Mouse (Mus musculus): ENCODE measurements at regions not wholly inside any gene's neighbourhood (a gene's known extent, or its start where the extent isn't known, plus 50 kb on each side); places are given as distances from the start of the nearest gene placed in this dataset.
A peak's percentile ranks its signal among the peaks of the same experiment; 100 is the strongest.

DNA sequence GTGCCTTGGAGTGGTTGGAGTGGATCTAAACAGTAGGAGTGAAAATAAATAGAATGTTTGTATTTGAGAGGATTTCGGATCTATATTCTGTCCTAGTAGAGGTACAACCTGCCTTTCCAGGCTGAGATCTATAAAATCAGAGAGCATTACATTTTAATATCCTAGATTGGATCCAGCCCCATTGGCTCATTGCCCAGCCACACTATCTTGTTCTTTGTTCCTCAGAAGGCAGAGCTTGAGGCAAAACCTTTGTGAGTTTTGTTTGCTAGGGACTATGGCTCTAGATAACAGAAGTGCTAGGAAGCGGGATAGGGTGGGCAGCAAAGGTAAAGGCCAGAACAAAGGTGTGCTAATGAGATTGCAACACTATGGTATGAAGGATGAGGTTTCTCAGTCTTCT lies 78.7 kb upstream of the Cntln start:
- no peak for DNase-seq

DNA sequence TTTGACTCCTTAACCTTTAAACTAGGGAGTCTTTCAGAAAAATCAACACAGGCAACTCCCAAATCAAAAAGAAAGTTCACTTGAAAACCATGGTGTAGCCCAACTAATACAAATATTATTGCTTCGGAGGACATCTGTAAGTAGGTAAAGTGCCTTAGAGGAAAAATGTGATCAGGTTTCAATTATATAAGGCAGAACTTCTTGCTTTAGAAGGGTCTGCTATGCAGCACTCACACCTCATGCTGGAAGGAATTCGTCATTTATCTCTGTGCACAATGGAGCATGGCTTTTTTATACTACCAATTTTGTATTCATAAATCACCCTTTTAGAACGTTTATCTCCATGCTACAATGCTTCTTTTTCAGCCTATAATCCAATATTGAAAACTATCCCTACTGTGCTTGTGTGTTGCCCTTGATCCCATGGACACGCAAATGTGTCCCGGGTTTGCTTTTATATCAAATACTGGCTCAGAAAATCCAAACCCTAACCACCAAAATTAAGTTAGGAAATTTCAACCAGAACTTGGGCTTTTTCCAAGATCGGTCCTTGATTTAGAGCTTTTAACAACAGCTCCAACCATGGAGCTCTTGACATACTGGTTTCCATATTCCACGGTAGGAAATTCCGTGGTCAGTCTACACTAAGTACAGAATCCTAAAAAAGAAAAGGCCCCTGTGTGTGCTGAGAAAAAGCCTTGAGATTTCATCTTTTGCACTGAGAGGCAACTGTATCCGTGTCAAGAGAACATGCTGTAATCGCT lies 90.8 kb upstream of the Cntln start:
- peak; percentile 16 for DNase-seq

DNA sequence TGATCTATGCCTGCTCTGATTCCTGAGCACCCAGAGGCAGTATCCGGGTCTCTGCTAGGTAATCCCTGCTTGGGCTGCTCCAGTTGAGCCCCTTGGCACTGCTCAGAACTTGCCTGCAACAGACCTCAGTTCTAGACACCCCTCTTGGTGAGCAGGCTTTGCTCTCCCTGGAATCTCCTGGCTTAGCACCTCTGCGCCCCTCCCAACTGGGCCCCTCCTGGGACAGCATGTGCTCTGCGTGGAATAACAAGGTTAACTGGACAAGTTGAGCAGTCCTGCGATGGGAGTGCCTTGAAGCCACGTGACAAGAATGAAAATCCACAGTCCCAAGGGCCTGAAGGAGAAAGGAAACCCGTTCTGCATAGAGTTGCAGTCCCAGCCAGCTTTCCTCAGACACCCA lies 97.5 kb upstream of the Cntln start:
- DNase-seq, result no peak

DNA sequence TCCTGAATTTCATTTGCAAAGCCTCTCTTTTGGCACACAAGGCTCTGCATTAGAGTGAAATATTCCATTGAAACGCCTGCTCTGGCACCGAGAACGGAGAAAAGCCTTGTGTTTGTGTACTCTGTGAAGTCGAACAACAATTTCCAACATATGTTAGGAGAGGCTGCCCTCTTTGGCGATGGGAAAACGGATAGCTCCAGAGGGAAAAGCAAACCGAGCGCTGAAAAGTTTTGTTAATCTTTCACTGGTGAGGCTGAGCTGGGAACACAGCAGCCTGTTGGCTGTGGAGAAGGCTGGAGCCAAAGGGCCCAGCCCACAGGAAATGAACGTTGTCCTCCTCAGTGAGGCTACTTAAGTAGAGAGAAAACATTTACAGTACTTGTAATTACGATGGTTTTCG lies 93.1 kb upstream of the Bnc2 start:
- DNase-seq, result peak; percentile 55

DNA sequence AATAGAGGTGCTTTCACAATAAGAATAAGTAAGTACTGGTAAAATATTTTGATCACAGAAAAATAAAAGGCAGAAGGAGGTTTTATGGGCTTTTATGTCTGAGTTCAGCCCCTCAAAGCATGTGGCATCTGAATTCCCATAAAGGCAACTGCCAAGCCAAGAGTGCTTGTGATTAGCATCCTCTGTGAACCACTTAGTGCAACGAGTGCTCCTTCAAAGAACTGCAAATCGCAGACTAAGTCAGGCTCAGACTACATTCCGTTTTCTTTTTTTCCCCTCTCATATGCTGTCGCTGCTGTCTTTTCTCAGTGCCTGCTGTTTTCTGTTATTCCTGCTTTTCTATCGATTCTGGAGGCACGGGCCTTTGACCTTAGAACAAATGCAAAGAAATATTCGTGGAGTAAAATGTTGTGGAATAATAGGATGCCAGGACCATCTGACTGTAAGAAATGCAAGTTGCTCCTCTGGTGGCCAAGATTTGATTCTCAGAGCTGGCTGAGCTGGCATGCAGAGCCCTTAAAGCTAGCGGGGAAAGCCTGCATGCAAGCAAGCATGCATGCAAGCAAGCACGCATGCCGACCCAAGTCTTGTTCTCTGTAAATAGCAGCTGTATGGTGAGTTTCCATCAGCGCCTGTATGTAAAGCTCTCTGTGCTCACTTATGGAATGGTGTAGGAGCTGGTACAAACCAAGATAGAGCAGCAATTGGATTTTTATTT lies 91.8 kb upstream of the Bnc2 start:
- peak; percentile 33 for DNase-seq

DNA sequence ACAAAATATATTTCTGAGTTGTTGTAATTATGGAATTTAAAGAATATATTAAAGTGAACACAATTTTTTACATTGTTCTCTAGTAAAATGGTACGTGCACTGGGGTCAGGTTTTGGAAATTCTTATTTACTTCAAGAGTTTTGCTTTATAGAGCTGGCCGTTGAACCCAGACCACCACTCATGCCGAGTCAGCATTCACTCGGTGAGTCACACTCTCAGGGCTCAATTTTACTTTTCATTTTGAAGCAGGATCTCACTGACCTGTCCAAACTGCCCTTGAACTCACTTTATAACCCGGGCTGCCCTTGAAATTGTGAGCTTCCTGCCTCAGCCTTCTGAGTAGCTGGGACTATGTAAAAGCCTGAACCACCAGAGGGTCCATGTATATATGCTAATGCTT lies 82.1 kb upstream of the Bnc2 start:
- no peak for DNase-seq

DNA sequence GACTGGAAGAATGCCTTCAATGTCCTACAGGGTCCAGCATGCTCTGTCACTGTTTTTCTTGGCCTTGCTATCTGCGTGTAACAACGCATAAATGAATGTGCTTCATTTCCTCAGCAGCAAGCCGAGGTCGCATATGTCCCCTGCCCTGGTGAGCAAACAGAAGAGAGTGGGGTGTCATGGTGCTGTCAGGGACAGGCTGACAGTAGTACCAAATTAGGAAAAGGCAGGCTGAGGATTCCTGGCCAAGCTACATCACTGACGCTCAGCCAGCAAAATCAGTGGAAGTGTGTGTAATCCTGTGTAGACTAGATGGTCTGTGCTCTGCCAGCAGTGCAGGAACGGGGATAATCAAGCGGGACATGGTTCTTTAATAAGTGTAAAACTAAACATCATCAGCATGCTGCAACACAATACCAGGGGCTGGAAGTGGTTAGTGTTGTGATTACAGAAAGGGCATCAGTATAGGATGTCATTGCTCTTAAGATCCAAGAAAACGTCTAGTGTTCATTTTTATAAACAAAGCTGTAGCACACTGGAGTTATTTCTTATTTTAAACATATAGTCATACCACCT lies 77.6 kb upstream of the Bnc2 start:
- no peak for DNase-seq

DNA sequence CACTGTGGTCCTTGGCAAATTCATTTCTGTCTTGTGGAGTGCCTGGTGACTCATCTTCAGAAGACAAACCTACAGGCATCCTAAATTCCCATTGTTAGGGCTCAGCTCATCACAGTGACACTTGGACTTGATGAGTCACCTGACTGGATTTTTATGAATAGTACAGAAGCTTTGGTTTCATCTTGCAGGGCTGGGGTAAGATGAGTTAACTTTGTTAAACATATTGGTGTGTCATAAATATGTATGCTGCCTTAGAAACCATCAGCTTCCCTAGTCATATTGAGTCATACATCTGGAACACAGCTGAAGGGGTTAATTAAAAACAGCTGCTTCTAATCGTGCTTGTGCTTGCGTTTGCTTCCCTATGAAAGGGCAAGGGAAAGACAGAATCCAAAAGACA lies 66.2 kb upstream of the Bnc2 start:
- peak; percentile 55 for DNase-seq

DNA sequence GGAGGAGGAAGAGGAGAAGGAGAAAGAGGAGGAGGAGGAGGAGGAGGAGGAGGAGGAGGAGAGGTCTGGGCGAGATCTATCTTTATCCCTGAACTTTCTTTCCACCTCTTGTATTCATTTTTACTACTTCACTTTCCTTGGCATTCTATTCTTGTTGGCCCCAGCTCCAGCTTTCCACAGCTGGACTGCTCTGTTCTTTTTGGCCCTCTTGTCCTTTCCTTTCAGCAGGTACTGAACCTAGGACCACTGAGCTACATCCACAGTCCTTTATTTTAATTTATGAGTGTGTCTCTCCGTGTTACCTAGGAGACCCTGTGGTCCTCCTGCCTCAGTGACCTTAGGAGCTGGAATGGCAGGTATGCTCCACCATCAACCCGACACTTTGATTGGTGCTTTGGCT lies 65.7 kb upstream of the Bnc2 start:
- DNase-seq, result no peak

Data from embryo, embryonic 11 days (tissue).